Mouse (Mus musculus) cerebellum, adult 18-20 months (tissue): ENCODE measurements around the gene Kdelc2.

Experiments
- DNase-seq, 2 experiments: peaks; one replicate each; pipeline ENCODE4 v3.0.0; 2021

Gene Kdelc2

DNA sequence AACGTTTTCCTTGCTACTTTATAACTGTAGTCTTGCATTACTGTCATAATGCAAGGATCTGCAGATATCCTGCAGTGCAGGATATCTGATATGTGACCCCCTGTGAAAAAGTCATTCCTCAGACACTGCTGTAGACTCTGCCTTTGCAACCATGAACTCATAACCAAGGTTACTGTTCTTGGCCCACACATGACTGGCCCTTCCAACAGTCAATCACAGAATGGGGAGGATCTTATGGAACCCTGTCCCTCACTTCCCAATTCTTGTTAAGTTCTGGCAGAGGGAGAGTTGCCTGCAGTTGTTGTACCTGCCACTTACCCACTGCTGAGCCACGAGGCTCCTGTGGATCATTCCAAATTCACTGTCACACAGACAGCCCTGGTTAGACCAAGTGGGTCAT, 3.6 kb downstream of the Kdelc2 start:
- DNase-seq, result no peak

DNA sequence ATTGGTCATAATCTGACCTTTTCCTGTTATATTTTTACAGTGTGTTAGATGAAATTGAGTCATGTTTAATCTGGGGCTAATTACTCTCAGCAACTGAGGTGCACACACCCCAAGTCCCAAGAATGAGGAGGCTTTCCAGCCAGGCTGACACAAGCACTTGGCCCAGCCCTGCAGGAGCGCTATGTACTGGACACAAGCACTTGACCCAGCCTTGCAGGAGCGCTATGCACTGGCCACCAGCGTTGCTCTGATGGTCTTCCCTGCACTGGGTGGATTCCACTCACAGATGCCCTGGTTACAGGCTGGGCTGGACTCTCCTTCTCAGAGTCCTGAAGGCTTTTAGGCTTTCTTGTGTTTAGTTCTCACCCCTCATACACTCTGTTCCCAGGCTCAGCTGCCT, 5.3 kb downstream of the Kdelc2 start:
- no peak for DNase-seq

DNA sequence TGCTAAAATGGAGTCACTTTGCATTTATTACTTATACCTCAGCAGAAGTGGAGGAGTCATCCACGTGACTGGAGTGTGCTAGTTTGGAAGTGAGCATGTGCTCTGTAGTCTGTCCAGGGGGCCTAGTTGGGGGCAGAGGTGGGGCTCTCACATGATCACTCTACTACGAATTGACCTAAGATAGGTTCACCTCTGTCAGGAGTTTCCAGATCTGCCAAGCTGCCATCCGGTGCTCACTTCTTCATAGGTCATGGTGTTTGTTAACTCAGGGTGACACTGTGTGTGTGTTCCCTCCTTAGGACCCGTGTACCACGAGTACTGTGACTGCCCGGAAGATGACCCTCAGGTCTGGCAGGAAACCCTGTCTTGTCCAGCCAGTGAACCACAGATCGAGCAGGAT, 6.3 kb downstream of the Kdelc2 start:
- DNase-seq, result no peak

DNA sequence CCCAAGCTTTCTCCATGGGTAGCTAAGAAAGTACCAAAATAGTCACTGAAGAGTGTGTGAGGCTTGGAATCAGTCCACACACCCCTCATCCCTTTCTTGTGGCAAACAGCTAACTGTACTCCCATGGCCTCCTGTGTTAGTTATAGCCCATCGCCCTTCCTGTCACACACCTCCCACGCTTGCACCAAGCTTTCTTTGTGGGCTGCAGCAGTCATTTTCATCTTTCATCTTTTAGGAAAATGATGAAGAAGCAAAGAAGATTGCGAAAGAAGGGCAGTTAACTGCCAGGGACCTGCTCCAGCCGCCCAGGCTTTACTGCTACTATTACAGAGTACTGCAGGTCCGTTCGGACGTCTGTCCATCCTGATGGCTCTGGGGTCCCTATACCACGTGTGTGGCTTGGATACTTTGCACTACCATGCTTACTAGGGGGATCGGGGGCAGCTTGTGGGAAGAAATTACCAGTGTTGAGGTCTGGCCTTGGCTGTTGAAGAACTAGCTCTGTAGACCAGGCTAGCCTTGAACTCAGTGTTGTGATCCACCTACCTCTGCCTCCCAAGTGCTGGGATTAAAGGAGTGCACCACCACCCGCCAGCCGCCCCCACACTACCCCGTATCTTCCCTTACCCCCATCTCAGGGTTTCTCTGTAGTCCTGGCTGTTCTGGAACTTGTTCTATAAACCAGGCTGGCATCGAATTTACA, 14.0 kb downstream of the Kdelc2 start:
- no peak for DNase-seq

DNA sequence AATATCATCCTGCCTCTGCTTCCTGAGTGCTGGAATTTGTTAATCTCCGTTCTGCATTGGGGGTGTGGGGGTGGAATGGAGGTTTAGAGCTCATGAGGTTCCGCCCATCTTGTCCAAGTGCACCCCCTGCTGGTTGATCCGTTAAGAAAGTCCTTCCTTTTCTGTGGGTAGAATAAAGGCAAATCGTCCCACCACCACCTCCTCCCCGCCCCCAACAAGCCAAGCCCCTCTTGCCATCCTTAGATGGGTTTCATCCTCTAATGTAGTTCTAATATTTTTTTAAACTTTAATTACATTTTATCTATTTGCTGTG, 14.5 kb downstream of the Kdelc2 start:
- DNase-seq, result peak; percentile 78 to 83

DNA sequence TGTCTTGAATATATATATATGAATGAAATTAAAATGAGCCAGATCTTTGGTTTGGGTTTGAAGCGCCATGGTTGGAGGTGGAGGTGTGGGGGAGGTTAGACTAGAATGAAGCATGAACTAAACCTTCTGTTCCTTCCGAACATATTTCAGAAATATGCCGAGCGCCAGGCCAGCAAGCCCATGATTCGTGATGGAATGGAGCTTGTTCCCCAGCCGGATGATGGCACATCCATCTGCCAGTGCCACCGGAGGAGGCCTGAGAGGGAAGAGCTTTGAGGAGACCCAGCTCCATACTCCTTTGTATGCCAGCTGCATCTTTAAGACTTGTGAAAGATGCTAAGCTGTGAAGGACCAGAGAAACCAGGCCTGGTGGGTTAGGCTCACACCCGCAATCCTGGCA, 15.7 kb downstream of the Kdelc2 start:
- DNase-seq, result no peak

DNA sequence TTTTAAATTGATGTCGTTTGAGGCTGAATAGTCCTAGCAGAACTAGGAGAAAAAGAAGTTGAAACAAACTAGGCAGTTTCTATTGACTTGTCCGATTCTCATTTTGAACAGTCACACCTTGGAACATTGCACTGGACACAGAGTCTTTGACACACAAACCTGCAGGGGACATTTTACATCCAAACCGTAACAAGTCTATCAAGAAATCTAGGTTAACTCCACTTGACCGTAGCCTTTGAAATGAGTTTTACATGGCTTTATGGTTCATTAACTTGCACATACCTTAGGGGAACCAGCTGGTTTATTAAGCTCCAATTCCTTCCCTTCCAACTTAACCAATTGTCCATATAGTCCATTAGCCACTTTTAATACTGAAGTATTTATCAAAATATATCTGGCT, 16.9 kb downstream of the Kdelc2 start:
- DNase-seq, result no peak

DNA sequence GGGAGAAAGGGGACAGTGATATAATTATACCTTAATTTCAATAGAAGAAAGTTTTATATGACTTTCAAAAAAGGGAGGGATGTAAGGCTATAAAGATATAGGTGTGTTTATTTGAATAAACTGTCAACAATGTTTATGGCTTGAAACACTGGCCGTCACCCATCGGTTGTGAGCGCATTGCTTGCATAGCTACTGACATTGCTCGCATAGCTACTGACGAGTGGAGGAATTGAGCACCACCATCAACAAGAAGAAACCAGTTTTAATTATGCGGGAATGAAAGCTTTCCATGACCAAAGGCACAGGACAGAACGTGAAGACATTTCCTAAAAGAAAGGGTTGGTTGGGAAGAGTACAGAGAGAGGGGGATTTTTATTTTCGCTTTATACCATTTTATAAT, 17.3 kb downstream of the Kdelc2 start:
- DNase-seq, result no peak

DNA sequence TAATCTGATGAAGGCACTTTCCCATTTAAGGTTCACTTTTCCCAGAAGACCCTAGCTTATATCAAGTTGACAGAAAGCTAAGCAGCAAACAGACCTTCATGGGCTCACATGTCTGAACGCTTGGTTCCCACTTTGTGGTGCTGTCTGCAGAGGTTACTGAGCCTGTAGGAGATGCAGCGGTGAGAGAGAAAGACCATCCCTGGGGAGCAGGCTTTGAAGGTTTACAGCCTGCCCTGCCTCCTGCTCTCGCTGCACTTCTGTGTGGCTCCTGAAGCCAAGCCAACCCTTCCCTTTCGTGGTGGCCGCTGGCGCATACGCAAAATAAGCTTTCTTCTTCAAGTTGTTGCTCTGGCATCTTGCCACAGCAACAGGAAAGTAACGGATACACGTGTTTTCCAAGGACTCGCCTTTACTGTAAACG, 18.5 kb downstream of the Kdelc2 start, which contains the start of gene 4930550C14Rik:
4930550C14Rik (plus strand) TSS at position 35 of the 421 bp plus-strand sequence.
- no peak for DNase-seq

DNA sequence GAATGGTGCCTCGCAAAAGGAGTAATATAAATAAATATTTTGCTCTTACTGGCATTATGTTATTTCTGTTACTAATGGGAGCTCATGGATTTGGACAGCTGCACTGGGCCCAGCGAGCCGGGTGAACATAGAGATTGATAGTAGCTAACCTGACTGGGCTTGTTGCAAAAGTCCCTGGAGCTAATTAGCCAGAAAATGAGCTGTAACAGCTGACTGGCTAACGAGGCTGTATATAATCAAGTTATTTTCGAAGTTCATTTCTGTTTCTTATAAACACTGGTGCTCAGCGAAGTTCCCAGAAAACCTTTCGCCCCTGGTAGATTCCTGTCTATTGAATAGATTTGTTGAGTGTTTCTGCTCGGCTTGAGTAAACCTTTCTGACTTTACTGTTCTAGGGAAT, 19.2 kb downstream of the Kdelc2 start:
- no peak for DNase-seq

DNA sequence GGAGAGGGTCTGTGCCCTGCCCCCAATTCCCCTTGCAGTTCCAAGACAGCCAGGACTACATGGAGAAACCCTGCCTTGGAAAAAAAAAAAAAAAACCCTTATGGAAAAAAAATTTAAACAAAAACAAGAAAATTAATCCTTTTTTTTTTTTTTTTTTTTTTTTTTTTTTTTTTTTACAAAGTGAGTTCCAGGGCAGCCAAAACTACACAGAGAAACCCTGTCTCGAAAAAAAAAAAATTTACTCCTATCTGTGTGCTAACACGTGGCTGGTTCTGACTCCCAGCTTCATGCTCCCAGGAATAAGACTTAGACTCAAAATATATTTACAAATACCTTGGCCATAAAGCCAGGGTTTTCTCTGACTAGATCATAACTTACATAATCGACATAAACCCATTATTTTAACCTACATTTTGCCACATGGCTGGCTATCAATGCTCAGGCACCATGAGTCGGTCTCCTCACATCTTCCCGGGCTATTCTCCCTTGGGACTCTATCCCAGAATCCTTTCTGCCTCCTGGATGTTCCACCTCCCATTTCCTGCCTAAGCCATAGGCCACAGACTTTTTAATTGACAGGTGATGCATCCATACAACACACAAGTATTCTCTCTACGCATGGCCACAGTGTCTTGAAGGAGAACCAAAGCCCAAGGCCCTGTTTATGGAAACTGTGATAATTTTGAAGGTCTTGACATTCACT, 20.4 kb downstream of the Kdelc2 start:
- no peak for DNase-seq

DNA sequence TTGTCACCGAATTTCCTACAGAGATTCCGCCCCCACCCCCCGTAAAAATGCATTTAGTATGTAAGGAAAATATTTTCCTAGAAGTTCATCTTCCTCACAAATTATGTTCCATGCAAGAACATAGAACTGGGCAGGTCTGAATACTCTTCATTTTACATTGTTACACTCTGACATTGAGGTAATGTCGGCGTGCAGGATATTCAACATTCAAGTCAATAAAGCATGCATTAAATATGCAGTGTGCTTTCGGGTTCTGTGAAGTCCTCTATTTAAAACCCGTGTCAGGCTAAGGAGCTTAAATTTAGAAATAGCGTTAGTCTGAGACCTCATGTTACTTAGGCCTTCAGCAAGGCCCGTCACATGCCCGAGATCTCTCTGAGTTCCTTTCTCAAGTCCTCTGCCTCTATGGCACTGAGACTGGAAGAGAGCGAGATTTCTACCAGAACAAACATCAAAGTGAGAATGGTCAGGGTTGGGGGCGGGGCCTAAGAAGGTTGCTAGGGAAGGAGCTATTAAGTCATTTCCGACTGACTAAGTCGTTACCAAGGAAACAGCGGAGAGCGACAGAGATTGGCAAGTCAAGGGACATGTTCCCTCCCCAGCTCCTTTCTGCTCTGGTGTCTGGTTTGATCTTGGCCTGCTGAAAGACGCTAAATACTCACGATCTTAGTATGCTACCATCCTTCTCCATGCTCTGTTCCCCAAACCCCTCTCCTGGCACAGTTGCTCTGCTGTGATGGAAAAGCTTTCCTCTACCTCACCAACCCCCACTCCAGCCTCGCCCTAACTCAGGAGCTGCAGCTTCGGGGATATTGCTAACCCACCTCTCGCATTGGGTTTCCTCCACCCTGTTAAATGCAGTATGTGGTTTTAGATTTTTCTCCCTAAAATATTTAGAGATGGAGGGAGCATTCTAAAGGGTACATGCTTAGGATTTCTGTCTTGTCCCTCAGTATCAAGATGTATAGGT, 21.2 kb downstream of the Kdelc2 start:
- peak; percentile 55 to 70 for DNase-seq

DNA sequence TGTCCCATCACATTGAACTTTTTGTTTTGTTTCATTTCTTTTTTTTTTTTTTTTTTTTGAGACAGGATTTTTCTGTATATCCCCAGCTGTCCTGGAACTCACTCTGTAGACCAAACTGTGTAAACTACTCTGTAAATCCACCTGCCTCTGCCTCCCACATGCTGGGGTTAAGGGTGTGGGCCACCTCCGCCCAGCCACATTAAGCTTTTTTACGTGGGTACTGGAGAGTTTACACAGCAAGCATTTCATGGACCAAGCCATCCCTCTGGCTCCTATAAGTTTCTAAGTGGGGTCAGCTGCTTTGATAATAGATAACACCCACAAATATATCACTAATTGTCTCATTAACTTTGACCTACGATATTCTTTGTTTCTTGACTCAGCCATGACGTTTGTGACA, 24.7 kb downstream of the Kdelc2 start:
- no peak for DNase-seq

DNA sequence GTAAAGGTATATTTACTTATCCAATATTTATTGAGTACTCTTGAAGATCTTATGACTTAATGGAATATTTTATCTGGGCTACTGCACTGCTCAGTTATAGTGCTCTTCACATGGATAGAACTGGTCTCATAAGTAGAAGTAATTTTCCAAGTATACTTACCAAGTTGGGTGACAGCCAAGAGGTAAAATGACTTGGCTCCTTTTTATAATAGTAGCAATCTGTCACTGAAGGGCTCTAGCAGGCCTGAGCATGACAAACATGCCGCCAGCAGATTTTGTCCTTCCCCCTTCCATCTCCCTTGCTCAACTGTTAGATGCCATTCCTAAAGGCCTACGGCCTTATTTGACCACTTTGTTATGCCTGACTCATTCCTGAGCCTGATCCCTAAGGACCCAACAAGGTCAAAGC, 25.1 kb downstream of the Kdelc2 start:
- DNase-seq, result no peak

DNA sequence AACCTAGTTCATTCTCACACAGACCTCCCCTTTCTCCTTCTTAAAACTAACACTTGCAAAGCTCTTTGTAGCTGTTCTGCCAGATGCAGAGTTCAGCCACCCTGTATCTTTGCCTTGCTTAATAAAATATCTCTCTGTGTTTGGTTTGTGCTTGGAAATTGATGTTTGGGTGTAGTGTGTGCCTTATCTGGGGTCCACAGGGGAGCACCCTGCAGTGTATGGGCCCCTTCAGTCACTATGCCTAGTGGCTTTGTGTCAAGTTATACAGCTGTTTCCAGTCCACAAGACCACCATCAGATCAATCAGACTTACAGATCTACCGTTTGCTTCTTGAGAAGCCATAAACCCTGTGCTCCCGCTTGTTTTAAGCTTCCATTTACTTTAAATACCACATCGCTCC, 25.6 kb downstream of the Kdelc2 start:
- no peak for DNase-seq

DNA sequence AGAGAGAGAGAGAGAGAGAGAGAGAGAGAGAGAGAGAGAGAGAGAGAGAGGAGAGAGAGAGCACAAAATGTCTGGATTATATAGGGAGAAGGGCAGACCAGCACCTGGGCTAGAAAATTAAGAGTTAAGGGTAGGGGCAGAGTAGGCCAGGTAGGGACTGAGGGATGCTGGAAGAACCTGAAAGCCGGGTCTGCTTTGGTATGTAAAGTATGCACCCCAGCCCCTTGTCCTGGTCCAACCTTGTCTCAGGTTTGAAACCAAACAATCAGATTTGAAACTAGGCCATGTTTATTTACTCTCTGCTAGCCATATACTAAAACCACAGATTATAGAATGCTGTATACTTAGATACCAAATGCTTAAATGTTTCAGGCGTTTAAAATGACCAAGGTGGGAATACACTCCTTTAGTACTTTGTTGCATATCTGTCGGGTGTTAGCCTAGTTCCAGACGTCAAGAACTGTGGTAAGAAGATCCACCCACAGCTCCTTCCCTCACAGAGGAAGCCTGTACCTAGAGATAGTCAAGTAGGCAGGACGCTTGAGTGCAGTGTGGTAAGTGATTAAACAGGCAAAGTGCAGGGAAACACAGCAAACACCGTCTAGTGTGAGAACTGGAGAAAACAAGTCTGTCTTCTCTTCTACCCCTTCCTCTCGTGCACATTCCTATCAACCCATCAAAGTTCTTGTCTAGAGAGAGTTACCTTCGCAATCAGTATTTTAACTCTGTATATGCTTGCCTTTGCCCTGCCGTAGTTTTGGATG, 38.5 kb downstream of the Kdelc2 start:
- DNase-seq, result no peak

DNA sequence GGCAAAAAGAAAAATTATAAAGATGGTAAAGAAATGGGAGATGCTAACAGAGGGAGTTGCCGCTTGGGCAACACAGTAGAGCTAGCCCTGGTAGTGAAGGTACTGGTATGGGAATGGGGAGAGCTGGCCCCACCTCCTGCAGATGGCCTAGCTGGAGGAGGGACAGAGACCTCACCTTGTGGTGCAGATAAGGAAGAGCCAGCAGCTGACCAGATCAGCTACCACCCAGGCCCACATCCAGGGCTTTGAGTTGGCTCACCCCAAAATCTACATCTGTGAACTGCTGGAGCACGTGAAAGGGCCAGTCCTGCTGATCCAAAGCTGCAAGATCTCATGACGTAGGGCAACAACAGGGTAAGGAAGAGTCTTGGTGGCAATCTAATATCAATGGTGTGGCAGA, 42.9 kb downstream of the Kdelc2 start:
- no peak for DNase-seq

DNA sequence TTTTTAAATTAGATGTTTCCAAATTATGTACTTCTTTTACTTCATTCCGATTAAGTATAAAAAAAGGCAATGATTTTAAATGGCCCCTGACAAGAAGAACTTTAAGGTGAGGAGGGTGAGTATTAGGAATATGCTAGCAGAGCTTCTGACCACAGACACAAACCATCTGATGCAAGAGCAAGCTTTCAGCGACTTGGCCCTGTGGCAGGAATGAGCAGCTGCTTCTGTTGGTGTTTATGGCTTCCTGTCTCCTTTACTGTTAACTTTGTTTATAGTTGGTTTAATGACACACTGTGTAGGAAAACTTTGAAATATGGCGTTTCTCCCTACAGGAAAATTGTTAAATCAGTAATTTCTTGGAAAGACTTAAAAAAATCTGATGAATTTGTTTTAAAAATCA, 43.8 kb downstream of the Kdelc2 start:
- no peak for DNase-seq

DNA sequence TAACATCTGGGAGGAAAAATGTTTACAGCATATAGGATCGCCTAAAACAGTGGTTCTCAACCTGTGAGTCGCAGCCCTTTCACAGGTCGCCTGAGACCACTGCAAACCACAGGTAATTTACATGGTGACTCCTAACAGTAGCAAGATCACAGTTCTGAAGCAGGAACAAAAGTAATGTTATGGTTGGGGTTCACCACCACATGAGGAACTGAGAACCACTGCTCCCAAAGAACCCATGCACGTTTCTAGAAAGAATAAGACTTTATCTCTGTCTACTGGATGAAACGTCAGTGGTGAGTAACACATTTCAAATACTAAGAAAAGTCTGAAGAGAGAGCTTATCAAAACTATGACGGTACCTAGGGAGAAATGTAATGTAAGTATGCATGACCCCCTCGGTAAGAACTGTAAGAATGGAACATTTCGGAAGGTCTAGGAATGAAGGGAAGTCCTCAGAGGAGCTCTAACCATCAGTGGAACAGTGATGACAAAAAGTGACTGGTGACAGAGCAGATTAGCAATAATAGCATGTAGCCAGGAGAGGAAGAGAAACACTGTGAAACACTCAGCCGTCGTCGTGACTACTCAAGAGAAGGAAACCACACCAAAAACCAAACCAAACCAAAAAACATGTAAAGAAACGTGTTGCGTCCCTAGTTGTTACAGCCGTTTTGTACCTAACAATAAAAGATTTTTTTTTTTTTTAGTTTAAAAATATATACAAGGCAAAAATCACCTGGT, 52.2 kb downstream of the Kdelc2 start:
- DNase-seq, result no peak

DNA sequence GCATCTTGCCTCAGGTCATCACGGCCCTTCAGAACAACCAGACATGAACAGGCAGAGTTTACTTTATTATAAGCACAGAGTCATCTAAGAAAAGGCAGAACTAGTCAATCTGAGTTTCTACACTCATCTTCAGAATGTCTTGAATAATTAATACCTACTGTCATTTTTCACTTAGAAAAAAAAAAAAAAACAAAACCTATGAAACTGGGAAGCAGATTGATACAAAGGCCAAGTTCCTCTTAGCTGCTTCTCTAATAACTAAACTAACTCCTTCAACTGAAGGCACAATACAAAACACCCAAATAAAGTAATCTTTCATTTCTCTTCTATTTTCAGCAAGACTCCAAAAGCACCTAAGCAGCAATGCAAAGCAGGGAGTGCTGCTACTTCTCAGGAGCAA, 66.8 kb downstream of the Kdelc2 start:
- no peak for DNase-seq
